Mouse (Mus musculus) erythroblast, embryonic 14.5 days (primary cell): ENCODE measurements around the gene Odc1.

Experiments used
- GATA1 ChIP-seq: IDR thresholded peaks from 2 replicates; pipeline ENCODE4 v1.6.1; 2012; ENCODE audit warnings: low read length, inconsistent platforms, mixed read lengths
- TAL1 ChIP-seq: IDR thresholded peaks from 3 replicates; pipeline ENCODE4 v1.6.1; 2012; ENCODE audit warnings: low read length, inconsistent platforms, mixed read lengths

GRCm38 (mm10) chr12:17578601-17579000 is 34.0 kb downstream of the Odc1 start:
- TF ChIP-seq TAL1, result no peak
- TF ChIP-seq GATA1, result no peak
